Mouse (Mus musculus) adrenal gland, postnatal 36 days (tissue): Measurements from ENCODE around the gene Tigit. TPM values are rescaled to one million over a fixed set of nuclear protein-coding genes. Genes with fewer than 3 reads are reported as not detected.

Experiments used
- DNase-seq, 2 experiments: peaks; one replicate each; pipeline ENCODE4 v3.0.0; 2021; ENCODE audit warnings: mixed read lengths in 1 of 2
- microRNA-seq: library from miRNA; unstranded; fragments of <30 nt; microRNA quantifications from one replicate; pipeline ENCODE4 v1.2.0, GENCODE M21; 2021
- total RNA-seq, 2 experiments: library from RNA; stranded (reverse); gene quantifications; 2 replicates each; pipeline ENCODE4 v1.2.3; 2021

Tigit gene
- total RNA-seq, 2 experiments from 2014 or later = not detected

DNA sequence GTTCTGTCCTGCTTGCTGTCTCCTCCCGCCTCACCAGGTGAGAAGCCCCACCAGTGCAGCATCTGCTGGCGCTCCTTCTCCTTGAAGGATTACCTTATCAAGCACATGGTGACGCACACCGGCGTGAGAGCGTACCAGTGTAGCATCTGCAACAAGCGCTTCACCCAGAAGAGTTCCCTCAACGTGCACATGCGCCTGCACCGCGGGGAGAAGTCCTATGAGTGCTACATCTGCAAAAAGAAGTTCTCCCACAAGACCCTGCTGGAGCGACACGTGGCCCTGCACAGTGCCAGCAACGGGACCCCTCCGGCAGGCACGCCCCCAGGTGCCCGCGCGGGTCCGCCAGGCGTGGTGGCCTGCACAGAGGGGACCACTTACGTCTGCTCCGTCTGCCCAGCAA is 45.7 kb downstream of the Tigit start:
- DNase-seq = no peak

DNA sequence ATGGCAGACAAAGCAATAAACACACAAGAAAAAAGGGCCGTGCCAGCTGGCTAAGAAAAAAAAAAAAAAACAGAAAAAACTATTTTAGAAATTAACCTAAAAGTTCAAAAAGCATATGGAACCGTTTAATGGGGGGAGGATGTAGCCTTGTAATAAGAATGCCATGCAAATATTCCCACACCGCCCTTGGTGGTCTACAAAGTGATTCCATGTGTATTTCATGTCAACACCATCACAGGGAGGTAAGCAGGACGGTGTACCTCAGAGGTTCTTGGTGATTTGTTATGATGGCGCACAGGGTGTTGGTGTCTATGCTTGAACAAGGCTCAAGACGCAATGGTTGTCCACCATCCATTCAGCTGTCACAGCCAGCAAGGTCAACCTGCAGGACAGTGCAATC is 46.6 kb downstream of the Tigit start:
- DNase-seq = no peak

DNA sequence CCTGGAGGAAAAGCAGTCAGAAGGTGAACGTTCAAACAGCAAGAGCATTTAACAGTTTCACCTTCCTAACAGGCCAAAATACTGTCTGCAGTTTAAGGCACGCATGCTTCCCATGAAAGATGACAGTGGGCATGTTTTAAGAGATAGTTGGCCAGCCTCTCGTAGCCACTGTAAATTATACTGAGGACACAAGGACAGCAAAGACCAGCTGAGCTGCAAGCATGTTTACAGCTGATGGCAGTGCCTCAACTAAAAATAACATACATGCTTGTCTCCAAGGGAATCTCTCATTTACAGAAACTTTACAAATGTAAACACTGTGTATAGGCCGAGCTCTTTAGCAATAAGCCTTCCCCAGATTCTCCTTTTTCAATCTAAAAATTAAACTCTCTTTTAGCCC is 47.6 kb downstream of the Tigit start:
- DNase-seq = no peak

DNA sequence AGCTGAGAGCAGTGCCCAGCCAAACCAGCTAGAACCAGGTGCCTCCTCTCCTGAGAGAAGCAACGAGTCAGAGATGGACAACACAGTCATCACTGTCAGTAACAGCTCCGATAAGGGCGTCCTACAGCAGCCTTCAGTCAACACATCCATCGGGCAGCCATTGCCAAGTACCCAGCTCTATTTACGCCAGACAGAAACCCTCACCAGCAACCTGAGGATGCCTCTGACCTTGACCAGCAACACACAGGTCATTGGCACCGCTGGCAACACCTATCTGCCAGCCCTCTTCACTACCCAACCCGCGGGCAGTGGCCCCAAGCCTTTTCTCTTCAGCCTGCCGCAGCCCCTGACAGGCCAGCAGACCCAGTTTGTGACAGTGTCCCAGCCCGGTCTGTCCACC is 53.6 kb downstream of the Tigit start:
- no peak for DNase-seq

DNA sequence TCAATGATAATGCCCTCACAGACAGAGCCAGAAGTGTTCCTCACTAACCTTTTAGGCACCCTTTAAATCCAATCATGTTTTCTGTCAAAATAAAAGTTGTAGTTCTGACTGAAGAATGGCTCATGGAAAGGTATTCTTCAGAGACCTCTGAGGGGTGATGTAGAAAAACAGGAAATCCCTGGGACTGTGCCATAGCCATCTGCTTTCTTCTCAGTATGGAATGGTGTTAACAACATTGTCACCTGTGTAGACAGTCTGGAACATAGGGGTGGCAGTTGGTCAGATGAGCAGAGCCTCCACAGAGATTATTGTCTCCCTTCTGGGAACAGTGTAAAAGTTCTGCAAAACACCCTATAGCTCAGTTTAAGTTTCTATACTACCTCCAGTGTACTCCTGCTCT is 55.9 kb downstream of the Tigit start:
- no peak for DNase-seq

DNA sequence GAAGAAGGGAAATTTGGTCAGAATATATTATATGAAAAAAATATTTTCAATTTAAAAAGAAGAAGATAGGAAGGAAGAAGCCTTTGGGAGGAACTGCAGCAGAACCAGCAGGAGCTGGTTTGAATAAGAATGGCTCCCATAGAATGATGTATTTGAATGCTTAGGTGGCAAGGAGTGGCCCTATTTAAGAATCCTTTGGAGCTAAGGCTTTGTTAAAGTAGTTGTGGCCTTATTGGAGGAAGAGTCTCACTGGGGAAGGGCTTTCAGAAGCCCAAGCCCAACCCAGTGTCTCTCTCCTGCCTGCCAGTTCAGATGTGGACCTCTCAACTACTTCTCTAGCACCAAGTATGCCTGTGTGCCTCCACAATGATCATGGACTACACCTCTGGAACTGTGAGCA is 56.9 kb downstream of the Tigit start:
- no peak for DNase-seq

DNA sequence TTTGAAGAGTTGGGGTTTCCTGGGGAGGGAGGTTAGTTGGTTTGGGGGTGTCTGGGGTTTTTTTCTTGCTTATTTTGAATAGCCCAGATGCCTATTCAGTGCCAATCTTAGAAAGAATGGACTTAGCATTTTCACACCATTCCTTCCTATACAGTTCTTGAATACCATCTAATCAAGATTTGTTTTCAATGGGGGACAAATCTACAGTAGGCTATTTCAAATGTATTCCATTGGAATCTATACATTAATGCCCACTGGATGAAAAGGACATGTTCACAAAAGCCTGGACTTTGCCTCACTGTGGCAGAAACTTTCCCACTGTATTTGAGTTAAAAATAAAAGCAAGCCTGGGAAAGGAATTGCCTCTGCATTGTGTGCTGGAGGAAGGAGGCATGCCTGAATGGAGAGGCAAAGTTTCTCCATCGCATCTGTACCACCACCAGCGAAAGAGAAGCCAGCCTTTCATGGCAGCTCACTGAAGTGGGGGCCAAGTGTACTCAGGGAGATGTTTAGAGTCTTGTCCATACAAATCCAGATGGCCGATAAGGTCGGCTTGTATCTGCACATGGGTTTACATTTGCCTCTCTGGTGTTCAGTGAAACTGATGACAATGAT is 59.4 kb downstream of the Tigit start:
- DNase-seq = no peak

DNA sequence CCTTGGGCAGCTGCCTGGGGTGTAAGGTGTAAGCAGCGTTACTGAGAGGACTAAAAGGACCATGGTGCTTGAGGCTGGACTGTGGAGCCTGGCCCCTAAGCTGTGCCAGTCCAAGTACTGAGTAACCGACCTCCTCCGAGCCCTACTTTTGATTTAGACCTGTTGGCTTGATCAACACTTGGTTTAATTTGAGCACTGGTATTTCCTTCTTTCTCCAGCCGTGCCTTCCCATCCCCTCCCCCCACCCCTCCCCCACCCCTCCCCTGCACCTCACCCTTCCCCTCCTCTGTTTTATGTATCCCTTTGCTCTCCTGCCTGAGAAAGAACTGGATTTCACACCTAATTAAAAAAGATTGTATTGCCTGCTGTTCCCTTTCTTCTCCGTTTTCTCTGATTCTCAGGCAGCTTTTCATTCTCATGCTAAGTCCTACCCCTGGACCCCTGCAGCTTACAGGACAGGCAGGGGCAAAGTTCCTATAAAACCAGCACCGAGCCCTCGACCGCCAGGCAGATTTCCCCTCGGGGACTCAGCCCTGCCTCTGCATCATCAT is 60.3 kb downstream of the Tigit start:
- no peak for DNase-seq

DNA sequence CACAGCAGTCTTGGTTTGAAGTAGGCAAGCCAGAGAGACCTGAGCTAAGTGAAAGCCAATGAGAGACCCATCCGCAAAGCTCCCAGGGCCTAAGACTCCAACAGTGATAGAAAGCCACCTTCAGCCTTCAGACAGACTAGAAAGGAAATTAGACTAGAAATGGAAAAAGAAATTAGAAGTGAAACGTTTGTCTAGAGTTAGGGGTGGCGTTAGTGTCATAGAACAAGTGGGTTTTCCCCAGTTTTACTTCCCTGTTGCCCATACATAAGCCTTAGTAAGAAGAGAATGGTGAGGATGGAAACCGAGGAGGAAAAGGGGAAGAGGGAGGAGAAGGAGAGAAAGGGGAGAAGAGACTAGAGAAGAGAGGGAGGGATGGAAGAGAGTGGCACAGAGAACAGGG is 61.4 kb downstream of the Tigit start:
- no peak for DNase-seq

DNA sequence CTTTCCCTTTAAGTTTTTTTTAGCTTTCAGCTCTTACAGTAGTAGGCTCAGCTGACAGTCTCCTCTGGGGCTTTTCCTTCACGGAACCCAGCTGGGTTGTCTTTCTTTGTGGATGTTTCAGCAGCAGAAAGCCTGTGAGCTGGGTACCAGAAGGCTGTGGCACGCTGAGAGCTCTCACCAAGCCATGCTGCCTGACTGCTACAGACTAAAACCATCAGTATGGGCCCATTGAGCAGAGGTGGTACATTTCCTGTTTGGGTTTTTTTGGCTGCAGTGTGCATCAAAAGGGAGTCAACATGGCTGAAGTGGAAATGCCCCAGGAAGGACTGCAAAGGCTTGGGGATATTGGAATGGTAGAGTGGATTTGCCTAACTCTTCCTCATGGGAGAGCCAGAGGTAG is 64.2 kb downstream of the Tigit start:
- no peak for DNase-seq

Small RNA genes within 50 kb of the gene (microRNA-seq; reads per million reads assigned to microRNA genes)
- not detected for gene Mir568

Other genes with a start within 250 kb of the Tigit start
- gene Drd3, start 89.9 kb upstream of the Tigit start, total RNA-seq = not detected
- gene Ccdc191, start 225.7 kb upstream of the Tigit start, total RNA-seq = 1 to 10 TPM; 5.8 to 6.8 TPM